Mouse (Mus musculus): ENCODE measurements around the gene Gm10024. TPM values are rescaled to one million over a fixed set of nuclear protein-coding genes. Genes with fewer than 3 reads are reported as not detected.
"Not testable (repeated sequence)": the region's sequence is repeated elsewhere in the genome, so short reads cannot be mapped to it uniquely, and the experiment has no call there.

Gene Gm10024
- polyA plus RNA-seq, 1 experiment from 2014 or later = not detected

DNA sequence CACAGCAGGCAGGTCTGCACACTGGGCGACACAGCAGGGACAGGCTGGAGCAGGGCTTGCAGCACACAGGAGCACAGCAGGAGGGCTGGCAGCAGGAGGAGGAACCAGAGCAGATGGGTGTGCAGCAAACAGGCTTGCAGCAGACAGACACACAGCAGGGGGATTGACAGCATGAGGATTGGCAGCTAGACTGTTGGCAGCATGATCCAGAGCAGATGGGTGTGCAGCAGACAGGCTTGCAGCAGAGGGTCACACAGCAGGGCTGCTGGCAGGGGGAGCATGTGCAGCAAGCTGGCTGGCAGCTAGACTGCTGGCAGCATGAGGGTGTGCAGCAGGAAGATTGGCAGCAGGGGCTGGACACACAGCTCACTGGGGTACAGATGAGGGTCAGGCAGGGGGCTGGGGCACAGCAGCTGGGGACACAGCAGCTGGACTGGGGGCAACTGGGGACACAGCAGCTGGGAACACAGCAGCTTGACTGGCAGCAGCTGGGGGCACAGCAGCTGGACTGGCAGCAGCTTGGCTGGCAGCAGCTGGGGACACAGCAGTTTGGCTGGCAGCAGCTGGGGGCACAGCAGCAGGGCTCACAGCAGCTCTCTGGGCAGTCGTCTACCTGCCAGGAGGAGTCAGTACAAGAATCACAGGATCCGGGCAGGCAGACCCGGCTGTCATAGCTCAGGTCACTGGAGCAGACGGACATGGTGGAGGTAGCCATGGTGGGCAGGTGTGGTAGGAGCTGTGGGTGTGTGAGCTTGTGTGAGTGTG is 30.8 kb downstream of the Gm10024 start, which contains the start of gene Gm18596:
Gm18596 (minus strand) TSS at position 715 of the 765 bp plus-strand sequence.
- H3K4me2 ChIP-seq (replicated peaks); ATAC-seq; H3K4me3 ChIP-seq (replicated peaks); H3K27me3 ChIP-seq; H3K36me3 ChIP-seq; H3K4me1 ChIP-seq (replicated peaks); H3K9ac ChIP-seq (replicated peaks); H3K9me3 ChIP-seq: not testable (repeated sequence)
- peak within 1 kb of the TSS; percentile 51; the same call in 1 of the 2 replicates for H3K27ac ChIP-seq
- WGBS = 51% methylated on average over 5 of the region's 5 CpGs

DNA sequence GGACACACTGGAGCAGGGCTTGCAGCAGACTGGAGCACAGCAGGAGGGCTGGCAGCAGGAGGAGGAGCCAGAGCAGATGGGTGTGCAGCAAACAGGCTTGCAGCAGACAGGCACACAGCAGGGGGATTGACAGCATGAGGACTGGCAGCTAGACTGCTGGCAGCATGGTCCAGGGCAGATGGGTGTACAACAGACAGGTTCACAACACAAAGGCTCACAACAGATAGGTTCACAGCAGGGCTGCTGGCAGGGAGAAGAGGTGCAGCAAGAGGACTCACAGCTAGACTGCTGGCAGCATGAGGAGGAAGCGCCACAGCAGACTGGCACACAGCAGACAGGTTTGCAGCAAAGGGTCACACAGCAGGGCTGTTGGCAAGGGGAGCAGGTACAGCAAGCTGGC is 39.4 kb downstream of the Gm10024 start:
- H3K4me1 ChIP-seq (replicated peaks); H3K36me3 ChIP-seq; H3K27me3 ChIP-seq; ATAC-seq; H3K9ac ChIP-seq (replicated peaks); H3K4me3 ChIP-seq (replicated peaks); H3K4me2 ChIP-seq (replicated peaks); H3K27ac ChIP-seq; H3K9me3 ChIP-seq: not testable (repeated sequence)
- 85% methylated on average over 1 of the region's 1 CpGs for WGBS

DNA sequence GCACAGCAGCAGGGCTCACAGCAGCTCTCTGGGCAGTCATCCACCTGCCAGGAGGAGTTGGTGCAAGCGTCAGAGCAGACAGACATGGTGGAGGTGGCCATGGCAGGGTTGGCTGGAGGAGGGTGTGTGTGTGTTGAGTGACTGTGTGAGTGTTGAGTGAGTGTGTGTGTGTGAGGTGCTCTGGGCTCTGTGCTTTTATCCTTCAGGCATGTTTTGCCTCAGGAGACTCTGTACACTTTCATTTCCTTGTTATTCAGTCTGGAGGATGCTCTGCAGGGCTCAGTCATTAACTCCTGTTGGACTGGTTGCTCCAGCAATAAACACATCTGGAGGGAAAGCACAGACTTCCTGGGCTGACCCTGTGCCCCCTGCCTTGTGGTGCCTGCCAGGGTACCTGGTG is 40.0 kb downstream of the Gm10024 start, which contains the start of gene Gm9736:
Gm9736 (minus strand) TSS at position 101 of the 400 bp plus-strand sequence.
- not testable (repeated sequence) for ATAC-seq; H3K36me3 ChIP-seq; H3K4me2 ChIP-seq (replicated peaks); H3K4me1 ChIP-seq (replicated peaks); H3K27me3 ChIP-seq; H3K9me3 ChIP-seq; H3K4me3 ChIP-seq (replicated peaks); H3K9ac ChIP-seq (replicated peaks)
- H3K27ac ChIP-seq = peak within 1 kb of the TSS; percentile 35; the same call in 1 of the 2 replicates
- WGBS = 50% methylated on average over 1 of the region's 1 CpGs

DNA sequence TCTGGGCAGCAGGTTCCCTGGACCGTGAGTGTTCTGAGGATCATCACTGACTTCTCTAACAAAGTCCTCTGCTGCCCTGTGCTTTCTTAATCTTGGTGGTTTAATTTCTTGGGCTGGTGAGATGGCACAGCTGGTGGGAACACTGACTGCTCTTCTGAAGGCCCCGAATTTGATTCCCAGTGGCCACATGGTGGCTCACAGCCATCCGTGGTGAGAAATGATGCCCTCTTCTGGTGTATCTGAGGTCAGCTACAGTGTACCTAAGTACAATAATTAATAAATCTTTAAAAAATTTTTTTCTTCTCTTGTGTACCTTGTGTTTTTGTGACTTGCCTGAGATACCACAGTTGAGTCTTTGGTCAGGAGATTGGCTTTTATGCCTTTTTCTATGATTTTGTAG is 41.1 kb downstream of the Gm10024 start:
- WGBS = 65% methylated on average over 3 of the region's 3 CpGs
- not testable (repeated sequence) for H3K27ac ChIP-seq; H3K4me1 ChIP-seq (replicated peaks); H3K9ac ChIP-seq (replicated peaks); H3K36me3 ChIP-seq; H3K9me3 ChIP-seq; H3K4me3 ChIP-seq (replicated peaks); H3K4me2 ChIP-seq (replicated peaks); ATAC-seq; H3K27me3 ChIP-seq

DNA sequence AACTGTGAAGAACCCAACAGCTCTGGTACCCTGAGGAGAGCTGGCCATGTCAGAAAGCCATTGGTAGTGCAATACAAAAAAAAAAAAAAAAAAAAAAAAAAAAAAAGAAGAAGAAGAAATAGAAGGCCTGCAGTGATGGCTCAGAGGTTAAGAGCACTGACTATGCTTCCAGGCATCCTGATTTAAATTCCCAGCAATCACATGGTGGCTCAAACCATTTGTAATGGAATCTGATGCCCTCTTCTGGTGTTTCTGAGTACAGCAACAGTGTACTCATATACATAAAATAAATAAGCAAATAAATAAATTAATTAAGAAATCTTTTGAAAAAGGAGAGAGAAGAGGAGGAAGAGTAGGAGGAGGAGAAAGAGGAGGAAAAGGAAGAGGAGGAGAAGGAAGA is 42.2 kb downstream of the Gm10024 start:
- no peaks in the 10 kb centered on the region for H3K27me3 ChIP-seq
- H3K4me1 ChIP-seq (replicated peaks) = 0 out of 2 replicates have a peak, but pooled peaks cover 6% of the 10 kb centered on the region
- ATAC-seq = no peak
- no peak overlapping the region for H3K4me2 ChIP-seq (replicated peaks)
- H3K36me3 ChIP-seq = no peaks in the 10 kb centered on the region
- no peak overlapping the region for H3K27ac ChIP-seq
- no peaks in the 10 kb centered on the region for H3K9me3 ChIP-seq
- H3K9ac ChIP-seq (replicated peaks) = no peak overlapping the region
- no peak overlapping the region for H3K4me3 ChIP-seq (replicated peaks)

DNA sequence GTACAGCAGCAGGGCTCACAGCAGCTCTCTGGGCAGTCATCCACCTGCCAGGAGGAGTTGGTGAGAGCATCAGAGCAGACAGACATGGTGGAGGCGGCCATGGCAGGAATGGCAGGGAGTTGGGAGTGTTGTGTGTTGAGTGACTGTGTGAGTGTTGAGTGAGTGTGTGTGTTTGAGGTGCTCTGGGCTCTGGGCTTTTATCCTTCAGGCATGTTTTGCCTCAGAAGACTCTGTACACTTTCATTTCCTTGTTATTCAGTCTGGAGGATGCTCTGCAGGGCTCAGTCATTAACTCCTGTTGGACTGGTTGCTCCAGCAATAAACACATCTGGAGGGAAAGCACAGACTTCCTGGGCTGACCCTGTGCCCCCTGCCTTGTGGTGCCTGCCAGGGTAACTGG is 48.3 kb downstream of the Gm10024 start, which contains the start of gene Gm3233:
Gm3233 (minus strand) TSS at position 101 of the 400 bp plus-strand sequence.
- not testable (repeated sequence) for ATAC-seq; H3K27me3 ChIP-seq; H3K36me3 ChIP-seq; H3K4me1 ChIP-seq (replicated peaks); H3K9ac ChIP-seq (replicated peaks); H3K27ac ChIP-seq; H3K4me2 ChIP-seq (replicated peaks); H3K9me3 ChIP-seq; H3K4me3 ChIP-seq (replicated peaks)
- WGBS = 70% methylated on average over 1 of the region's 1 CpGs

Other genes with a start within 250 kb of the Gm10024 start
- gene Fam207a, start 195.7 kb upstream of the Gm10024 start, polyA plus RNA-seq (2015; fragmentation: Nextera tagmentation; extraction: Ambion mirVana) = 38.5 and 41.6 TPM in 2 replicates
- gene Itgb2, start 181.2 kb upstream of the Gm10024 start, polyA plus RNA-seq (2015; fragmentation: Nextera tagmentation; extraction: Ambion mirVana) = 0.61 and 0.87 TPM in 2 replicates
- 57.5 and 59.0 TPM in 2 replicates for gene Pttg1ip, start 129.7 kb upstream of the Gm10024 start, polyA plus RNA-seq (2015; fragmentation: Nextera tagmentation; extraction: Ambion mirVana)
- 302 and 320 TPM in 2 replicates for gene Sumo3, start 105.4 kb upstream of the Gm10024 start, polyA plus RNA-seq (2015; fragmentation: Nextera tagmentation; extraction: Ambion mirVana)
- gene Gm49325, start 105.3 kb upstream of the Gm10024 start, polyA plus RNA-seq (2015; fragmentation: Nextera tagmentation; extraction: Ambion mirVana) = 2.5 TPM in 1 of 2 replicates, not detected in the other
- gene Ube2g2, start 89.2 kb upstream of the Gm10024 start, polyA plus RNA-seq (2015; fragmentation: Nextera tagmentation; extraction: Ambion mirVana) = 89.8 and 95.5 TPM in 2 replicates
- 0.67 and 1.2 TPM in 2 replicates for gene Tspear, start 24.9 kb upstream of the Gm10024 start, polyA plus RNA-seq (2015; fragmentation: Nextera tagmentation; extraction: Ambion mirVana)
- gene Gm19402, start 20.7 kb upstream of the Gm10024 start, polyA plus RNA-seq (2015; fragmentation: Nextera tagmentation; extraction: Ambion mirVana) = not detected in 2 replicates
- not detected in 2 replicates for gene Gm9508, start 14.2 kb upstream of the Gm10024 start, polyA plus RNA-seq (2015; fragmentation: Nextera tagmentation; extraction: Ambion mirVana)
- gene Gm10272, start 4.8 kb upstream of the Gm10024 start, polyA plus RNA-seq (2015; fragmentation: Nextera tagmentation; extraction: Ambion mirVana) = not detected in 2 replicates
- not detected in 2 replicates for gene Gm10142, start 4.3 kb downstream of the Gm10024 start, polyA plus RNA-seq (2015; fragmentation: Nextera tagmentation; extraction: Ambion mirVana)
- gene Krtap12-1, start 9.1 kb downstream of the Gm10024 start, polyA plus RNA-seq (2015; fragmentation: Nextera tagmentation; extraction: Ambion mirVana) = not detected in 2 replicates
- gene Gm10100, start 15.0 kb downstream of the Gm10024 start, polyA plus RNA-seq (2015; fragmentation: Nextera tagmentation; extraction: Ambion mirVana) = not detected in 2 replicates
- gene Gm18596, start 31.2 kb downstream of the Gm10024 start, polyA plus RNA-seq (2015; fragmentation: Nextera tagmentation; extraction: Ambion mirVana) = not detected in 2 replicates
- not detected in 2 replicates for gene Gm9736, start 39.9 kb downstream of the Gm10024 start, polyA plus RNA-seq (2015; fragmentation: Nextera tagmentation; extraction: Ambion mirVana)
- not detected in 2 replicates for gene Gm3233, start 48.2 kb downstream of the Gm10024 start, polyA plus RNA-seq (2015; fragmentation: Nextera tagmentation; extraction: Ambion mirVana)
- not detected in 2 replicates for gene Gm3238, start 59.9 kb downstream of the Gm10024 start, polyA plus RNA-seq (2015; fragmentation: Nextera tagmentation; extraction: Ambion mirVana)
- not detected in 2 replicates for gene Gm7138, start 65.5 kb downstream of the Gm10024 start, polyA plus RNA-seq (2015; fragmentation: Nextera tagmentation; extraction: Ambion mirVana)
- not detected in 2 replicates for gene Gm3250, start 71.1 kb downstream of the Gm10024 start, polyA plus RNA-seq (2015; fragmentation: Nextera tagmentation; extraction: Ambion mirVana)
- gene Gm7137, start 76.7 kb downstream of the Gm10024 start, polyA plus RNA-seq (2015; fragmentation: Nextera tagmentation; extraction: Ambion mirVana) = not detected in 2 replicates
- not detected in 2 replicates for gene Gm9639, start 83.6 kb downstream of the Gm10024 start, polyA plus RNA-seq (2015; fragmentation: Nextera tagmentation; extraction: Ambion mirVana)
- gene Gm19668, start 87.7 kb downstream of the Gm10024 start, polyA plus RNA-seq (2015; fragmentation: Nextera tagmentation; extraction: Ambion mirVana) = not detected in 2 replicates
- not detected in 2 replicates for gene Gm9507, start 100.4 kb downstream of the Gm10024 start, polyA plus RNA-seq (2015; fragmentation: Nextera tagmentation; extraction: Ambion mirVana)
- gene Gm2696, start 103.2 kb downstream of the Gm10024 start, polyA plus RNA-seq (2015; fragmentation: Nextera tagmentation; extraction: Ambion mirVana) = not detected in 2 replicates
- not detected in 2 replicates for gene Krtap10-4, start 115.6 kb downstream of the Gm10024 start, polyA plus RNA-seq (2015; fragmentation: Nextera tagmentation; extraction: Ambion mirVana)
- gene Krtap10-10, start 124.5 kb downstream of the Gm10024 start, polyA plus RNA-seq (2015; fragmentation: Nextera tagmentation; extraction: Ambion mirVana) = not detected in 2 replicates
- gene Gm36176, start 135.3 kb downstream of the Gm10024 start, polyA plus RNA-seq (2015; fragmentation: Nextera tagmentation; extraction: Ambion mirVana) = not detected in 2 replicates
- gene Gm10318, start 141.4 kb downstream of the Gm10024 start, polyA plus RNA-seq (2015; fragmentation: Nextera tagmentation; extraction: Ambion mirVana) = not detected in 2 replicates
- not detected in 2 replicates for gene Gm3285, start 150.5 kb downstream of the Gm10024 start, polyA plus RNA-seq (2015; fragmentation: Nextera tagmentation; extraction: Ambion mirVana)
- gene Lrrc3, start 191.1 kb downstream of the Gm10024 start, polyA plus RNA-seq (2015; fragmentation: Nextera tagmentation; extraction: Ambion mirVana) = 9.8 and 10.3 TPM in 2 replicates